Mouse (Mus musculus): ENCODE results near the gene Sept11. TPM values are rescaled to one million over a fixed set of nuclear protein-coding genes. Genes with fewer than 3 reads are reported as not detected.

Sept11 gene
- total and polyA plus RNA-seq, 2 experiments from 2014 or later = 88.1 to 92.5 TPM

GRCm38 (mm10) chr5:93221661-93222060 is 128.4 kb downstream of the Sept11 start:
- 44% methylated on average over 3 of the region's 3 CpGs for WGBS

GRCm38 (mm10) chr5:93224549-93224948 is 131.3 kb downstream of the Sept11 start:
- 85% methylated on average over 2 of the region's 2 CpGs for WGBS
- TF ChIP-seq CTCF (IDR thresholded peaks at IDR 0.05; ENCODE audit: low read depth) = no peak

More at GRCm38 (mm10) chr5:93221661-93222060, 128.4 kb downstream of the Sept11 start:
- no peak overlapping the region for H3K4me3 ChIP-seq (ENCODE audit: low read length)
- H3K27ac ChIP-seq = no peak overlapping the region
- DNase-seq (ENCODE audit: low spot score) = peak; percentile 45
- no peak overlapping the region for H3K4me2 ChIP-seq (ENCODE audit: low read depth, low read length)
- no peak overlapping the region for H3K9ac ChIP-seq (replicated peaks; ENCODE audit: low read length)
- no peaks in the 10 kb centered on the region for H3K4me1 ChIP-seq (ENCODE audit: insufficient read depth, low read length)
- no peak for TF ChIP-seq CTCF (IDR thresholded peaks at IDR 0.05; ENCODE audit: low read depth)
- H3K27me3 ChIP-seq (ENCODE audit: insufficient read depth, low read length) = no peaks in the 10 kb centered on the region
- ATAC-seq = no peak
- no peaks in the 10 kb centered on the region for H3K9me3 ChIP-seq (ENCODE audit: low read length)
- no peaks in the 10 kb centered on the region for H3K36me3 ChIP-seq (ENCODE audit: insufficient read depth, low read length)

More at GRCm38 (mm10) chr5:93224549-93224948, 131.3 kb downstream of the Sept11 start:
- H3K9me3 ChIP-seq (ENCODE audit: low read length) = no peaks in the 10 kb centered on the region
- no peak overlapping the region for H3K4me2 ChIP-seq (ENCODE audit: low read depth, low read length)
- DNase-seq (ENCODE audit: low spot score) = no peak
- no peak overlapping the region for H3K4me3 ChIP-seq (ENCODE audit: low read length)
- H3K27me3 ChIP-seq (ENCODE audit: insufficient read depth, low read length) = no peaks in the 10 kb centered on the region
- no peak overlapping the region for H3K9ac ChIP-seq (replicated peaks; ENCODE audit: low read length)
- H3K4me1 ChIP-seq (ENCODE audit: insufficient read depth, low read length) = no peaks in the 10 kb centered on the region
- H3K36me3 ChIP-seq (ENCODE audit: insufficient read depth, low read length) = no peaks in the 10 kb centered on the region
- no peak overlapping the region for H3K27ac ChIP-seq
- no peak for ATAC-seq

Other genes starting within 250 kb of the Sept11 start
- gene Sowahb, start 48.4 kb upstream of the Sept11 start, total RNA-seq (2014; rRNA removed) = 0.10 and 0.25 TPM in 2 replicates
- gene Sowahb, start 48.4 kb upstream of the Sept11 start, polyA plus RNA-seq (2015; fragmentation: Nextera tagmentation; extraction: Ambion mirVana) = 0.04 and 0.08 TPM in 2 replicates
- 269 and 279 TPM in 2 replicates for gene Ccni, start 113.1 kb downstream of the Sept11 start, total RNA-seq (2014; rRNA removed)
- 116 and 122 TPM in 2 replicates for gene Ccni, start 113.1 kb downstream of the Sept11 start, polyA plus RNA-seq (2015; fragmentation: Nextera tagmentation; extraction: Ambion mirVana)
- 0.36 TPM in 1 of 2 replicates, not detected in the other for gene 2010109A12Rik, start 113.1 kb downstream of the Sept11 start, total RNA-seq (2014; rRNA removed)
- gene 2010109A12Rik, start 113.1 kb downstream of the Sept11 start, polyA plus RNA-seq (2015; fragmentation: Nextera tagmentation; extraction: Ambion mirVana) = 0.71 and 0.72 TPM in 2 replicates
- 38.6 and 45.3 TPM in 2 replicates for gene Ccng2, start 173.8 kb downstream of the Sept11 start, total RNA-seq (2014; rRNA removed)
- gene Ccng2, start 173.8 kb downstream of the Sept11 start, polyA plus RNA-seq (2015; fragmentation: Nextera tagmentation; extraction: Ambion mirVana) = 32.5 and 33.2 TPM in 2 replicates

All from hindbrain, postnatal 0 days (tissue).